8 mouse cellular contexts compared by ENCODE assay signal in the genomic region with DNA sequence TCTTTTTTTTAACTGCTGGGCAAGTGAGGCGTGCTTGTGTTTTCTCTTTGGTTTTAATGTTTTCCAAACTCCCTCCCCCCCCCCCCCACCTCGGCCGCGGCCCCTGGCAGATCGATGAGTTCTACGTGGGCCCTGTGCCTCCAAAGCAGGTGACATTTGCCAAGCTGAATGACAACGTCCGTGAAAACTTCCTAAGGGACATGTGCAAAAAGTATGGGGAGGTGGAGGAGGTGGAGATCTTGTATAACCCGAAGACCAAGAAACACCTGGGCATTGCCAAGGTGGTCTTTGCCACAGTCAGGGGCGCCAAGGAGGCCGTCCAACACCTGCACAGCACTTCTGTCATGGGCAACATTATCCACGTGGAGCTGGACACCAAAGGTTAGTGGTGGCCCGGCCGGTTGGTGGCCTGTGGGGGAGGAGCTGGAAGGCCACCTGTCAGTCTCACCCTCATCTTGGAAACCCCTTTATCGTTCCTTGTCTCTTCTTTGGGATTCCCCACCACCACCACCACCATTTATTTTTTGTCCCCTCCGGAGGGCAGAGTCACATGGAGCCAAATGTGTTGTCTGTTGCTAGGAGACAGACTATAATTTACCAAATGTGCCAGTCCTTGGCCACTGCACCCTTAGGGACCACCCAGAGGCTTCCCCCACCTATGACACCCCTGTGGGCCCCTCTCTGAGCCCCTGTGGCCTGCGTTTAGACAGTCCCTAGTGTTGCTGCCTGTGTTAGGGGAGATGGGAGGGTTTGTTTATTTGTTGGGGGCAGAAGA. TPM values are rescaled to one million over a fixed set of nuclear protein-coding genes. Genes with fewer than 3 reads are reported as not detected.
A peak's percentile ranks its signal among the peaks of the same experiment; 100 is the strongest.
DNase-seq lines count a peak whose midpoint lies in the region; ATAC-seq and TF ChIP-seq lines count a peak whose summit lies in the region.

No protein-coding gene starts in this region.

- ATAC-seq in heart, embryonic 16.5 days (replicated peaks; ENCODE audit: extremely low read depth, insufficient read depth, low FRiP score) = no peak
- no peak for ATAC-seq in monocyte, adult 5-6 weeks (replicated peaks; ENCODE audit: insufficient number of reproducible peaks, low FRiP score, low TSS enrichment, poor library complexity, severe bottlenecking)

- H3K4me3 ChIP-seq in bone marrow, adult 2 months (replicated peaks; ENCODE audit: control insufficient read depth, low read depth, low read length) = peak overlapping the region; percentile 50
- peak overlapping the region; percentile 78 for H3K4me3 ChIP-seq in heart, embryonic 16.5 days (ENCODE audit: low read length)
- H3K4me3 ChIP-seq in macrophage (ENCODE audit: inconsistent target) = peak overlapping the region; percentile 82

- peaks cover 25% of the 10 kb centered on the region for H3K36me3 ChIP-seq in heart, embryonic 16.5 days (ENCODE audit: control insufficient read depth, insufficient read depth)
- peaks cover 26% of the 10 kb centered on the region for H3K36me3 ChIP-seq in macrophage (ENCODE audit: inconsistent target)

- DNase-seq in kidney, adult 11 months = peak; percentile 36
- no peak for DNase-seq in kidney, postnatal 14 days
- no peak for DNase-seq in B cell, adult 2 months
- DNase-seq in layer of hippocampus, adult 18-20 months (ENCODE audit: low spot score in 2 of 2) = no peak

- peak overlapping the region; percentile 68 for H3K27ac ChIP-seq in bone marrow, adult 2 months (ENCODE audit: control insufficient read depth, insufficient read depth, low read depth, low read length, poor library complexity)
- peak overlapping the region; percentile 100 for H3K27ac ChIP-seq in heart, embryonic 16.5 days (ENCODE audit: low read length)
- H3K27ac ChIP-seq in macrophage = peak overlapping the region; percentile 81

- TF ChIP-seq POLR2A in bone marrow, adult 2 months (IDR thresholded peaks at IDR 0.05; ENCODE audit: borderline replicate concordance, control insufficient read depth, low read depth, low read length) = no peak; the same call in 1 of the 2 replicates

- H3K27me3 ChIP-seq in heart, embryonic 16.5 days (ENCODE audit: control insufficient read depth, insufficient read depth, low read length) = no peaks in the 10 kb centered on the region

- WGBS in bone marrow, adult 2 months = 6% methylated on average over 17 of the region's 17 CpGs
- 6% methylated on average over 17 of the region's 17 CpGs for WGBS in heart, embryonic 16.5 days
- 5% methylated on average over 16 of the region's 17 CpGs for WGBS in macrophage (ENCODE audit: missing documents)

- H3K79me2 ChIP-seq in macrophage (ENCODE audit: inconsistent target) = peaks cover 82% of the 10 kb centered on the region

- H3K4me2 ChIP-seq in heart, embryonic 16.5 days (ENCODE audit: low read depth, low read length) = peak overlapping the region; percentile 97

- H3K9me3 ChIP-seq in heart, embryonic 16.5 days (replicated peaks; ENCODE audit: control insufficient read depth, low read length) = no peaks in the 10 kb centered on the region

- no peak; the same call in 1 of the 2 replicates for TF ChIP-seq CTCF in bone marrow, adult 2 months (IDR thresholded peaks at IDR 0.05; ENCODE audit: control insufficient read depth, insufficient read depth, low read length)

- no peaks in the 10 kb centered on the region; the same call in none of the 2 replicates for H3K4me1 ChIP-seq in bone marrow, adult 2 months (ENCODE audit: control insufficient read depth, insufficient read depth, low read length)
- peaks cover 29% of the 10 kb centered on the region for H3K4me1 ChIP-seq in heart, embryonic 16.5 days (ENCODE audit: control insufficient read depth, insufficient read depth, low read length)

- peak overlapping the region; percentile 97 for H3K9ac ChIP-seq in heart, embryonic 16.5 days (ENCODE audit: low read length)

RNA-seq across cellular contexts. Expression of a gene that starts 2.2 kb away (rescaled TPM):
- 27.7 and 34.2 TPM in 2 replicates for polyA plus RNA-seq in bone marrow, adult 2 months (2011; ENCODE audit: insufficient read depth, insufficient read length, low replicate concordance, missing spikeins)
- polyA plus RNA-seq in heart, embryonic 16.5 days (2015; fragmentation: Nextera tagmentation; extraction: Ambion mirVana) = 6.0 and 6.5 TPM in 2 replicates
- 100 to 1,000 TPM in 13 of 26 experiments, 10 to 100 TPM in 13; 18.3 to 239 (median 95.7) TPM for total RNA-seq in macrophage (2018; cell fraction: chromatin; rRNA removed)
- 10 to 100 TPM in 24 of 26 experiments, 1 to 10 TPM in 2; 8.6 to 39.5 (median 22.5) TPM for total RNA-seq in macrophage (2018; cell fraction: cytosol; rRNA removed)
- 100 to 1,000 TPM in 2 of 26 experiments, 10 to 100 TPM in 24; 19.1 to 231 (median 59.7) TPM for total RNA-seq in macrophage (2018; cell fraction: nucleus; rRNA removed)
- polyA plus RNA-seq in macrophage (2018) = 8.0 to 13.8 TPM (median 9.3 TPM) in 3 replicates
- total RNA-seq in monocyte, adult 5-6 weeks (2017) = 2.4 to 15.3 TPM (median 3.2 TPM) in 3 replicates
- 10 to 100 TPM; 34.8 to 37.4 TPM for total RNA-seq in layer of hippocampus, adult 18-20 months (2021)

RNA-seq across cellular contexts. Expression of a gene that starts 11.7 kb away (rescaled TPM):
- polyA plus RNA-seq in bone marrow, adult 2 months (2011; ENCODE audit: insufficient read depth, insufficient read length, low replicate concordance, missing spikeins) = 4.0 and 7.2 TPM in 2 replicates
- polyA plus RNA-seq in heart, embryonic 16.5 days (2015; fragmentation: Nextera tagmentation; extraction: Ambion mirVana) = 2.2 and 2.4 TPM in 2 replicates
- 10 to 100 TPM in 11 of 26 experiments, 1 to 10 TPM in 11, under 1 TPM in 4; 0.31 to 73.6 (median 4.6) TPM for total RNA-seq in macrophage (2018; cell fraction: chromatin; rRNA removed)
- total RNA-seq in macrophage (2018; cell fraction: cytosol; rRNA removed) = 10 to 100 TPM in 8 of 26 experiments, 1 to 10 TPM in 18; 1.3 to 29.5 (median 2.6) TPM
- 10 to 100 TPM in 13 of 26 experiments, 1 to 10 TPM in 13; 1.2 to 19.8 (median 9.8) TPM for total RNA-seq in macrophage (2018; cell fraction: nucleus; rRNA removed)
- 0.73 to 1.9 TPM (median 0.77 TPM) in 3 replicates for polyA plus RNA-seq in macrophage (2018)
- 18.8 to 40.6 TPM (median 30.1 TPM) in 3 replicates for total RNA-seq in monocyte, adult 5-6 weeks (2017)
- total RNA-seq in layer of hippocampus, adult 18-20 months (2021) = 10 to 100 TPM; 49.1 to 50.9 TPM

RNA-seq across cellular contexts. Expression of a gene that starts 25.1 kb away (rescaled TPM):
- polyA plus RNA-seq in bone marrow, adult 2 months (2011; ENCODE audit: insufficient read depth, insufficient read length, low replicate concordance, missing spikeins) = 70.7 and 83.3 TPM in 2 replicates
- 60.0 and 63.8 TPM in 2 replicates for polyA plus RNA-seq in heart, embryonic 16.5 days (2015; fragmentation: Nextera tagmentation; extraction: Ambion mirVana)
- 10 to 100 TPM in 24 of 26 experiments, 1 to 10 TPM in 2; 8.0 to 43.2 (median 25.0) TPM for total RNA-seq in macrophage (2018; cell fraction: chromatin; rRNA removed)
- total RNA-seq in macrophage (2018; cell fraction: cytosol; rRNA removed) = 10 to 100 TPM; 14.3 to 23.1 (median 18.2) TPM
- 10 to 100 TPM in 23 of 26 experiments, 1 to 10 TPM in 3; 7.1 to 33.1 (median 18.5) TPM for total RNA-seq in macrophage (2018; cell fraction: nucleus; rRNA removed)
- 13.6 to 18.6 TPM (median 16.4 TPM) in 3 replicates for polyA plus RNA-seq in macrophage (2018)
- total RNA-seq in monocyte, adult 5-6 weeks (2017) = 16.7 to 38.7 TPM (median 18.9 TPM) in 3 replicates
- 10 to 100 TPM; 26.5 to 31.5 TPM for total RNA-seq in layer of hippocampus, adult 18-20 months (2021)

RNA-seq across cellular contexts. Expression of a gene that starts 38.4 kb away (rescaled TPM):
- polyA plus RNA-seq in bone marrow, adult 2 months (2011; ENCODE audit: insufficient read depth, insufficient read length, low replicate concordance, missing spikeins) = 3.2 and 21.0 TPM in 2 replicates
- polyA plus RNA-seq in heart, embryonic 16.5 days (2015; fragmentation: Nextera tagmentation; extraction: Ambion mirVana) = 0.20 and 0.46 TPM in 2 replicates
- total RNA-seq in macrophage (2018; cell fraction: chromatin; rRNA removed) = not detected
- total RNA-seq in macrophage (2018; cell fraction: cytosol; rRNA removed) = not detected
- not detected for total RNA-seq in macrophage (2018; cell fraction: nucleus; rRNA removed)
- not detected in 3 replicates for polyA plus RNA-seq in macrophage (2018)
- not detected in 3 replicates for total RNA-seq in monocyte, adult 5-6 weeks (2017)
- not detected for total RNA-seq in layer of hippocampus, adult 18-20 months (2021)
